Mouse (Mus musculus) stomach, postnatal 0 days (tissue): ENCODE measurements around the gene B230307C23Rik.

ENCODE experiments used
- CTCF ChIP-seq: IDR thresholded peaks from 2 replicates; pipeline ENCODE4 v1.5.1; 2016; ENCODE audit warnings: antibody characterized with exemption, low read depth, mild to moderate bottlenecking, moderate library complexity
- EP300 ChIP-seq: optimal IDR thresholded peaks from 2 replicates; pipeline ENCODE3; 2016; ENCODE audit warnings: antibody characterized with exemption

DNA sequence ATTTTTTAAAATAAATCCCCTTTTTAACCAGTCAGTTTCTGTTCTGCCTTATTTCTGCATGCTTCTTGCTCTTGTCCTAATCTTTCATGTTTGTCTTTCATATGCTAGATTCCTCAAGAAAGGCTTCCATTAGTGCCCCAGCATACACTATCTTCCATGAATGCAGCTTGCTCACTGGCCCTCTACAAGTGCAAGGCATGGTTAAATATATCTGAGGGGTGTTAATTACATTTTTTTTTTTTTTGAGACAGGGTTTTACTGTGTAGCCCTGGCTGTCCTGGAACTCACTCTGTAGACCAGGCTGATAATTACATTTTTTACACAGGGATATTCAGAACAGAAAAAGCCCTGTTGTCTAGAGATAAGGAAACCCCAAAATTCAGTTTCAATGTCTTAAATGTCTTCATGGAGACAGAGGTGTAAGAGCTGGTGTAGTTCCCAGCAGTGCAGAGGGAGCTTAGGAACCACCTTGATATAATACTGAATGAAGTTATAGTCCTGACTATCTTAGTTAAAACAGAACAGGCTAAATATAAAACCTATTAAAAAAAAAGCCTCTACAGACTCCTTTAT is 38.6 kb upstream of the B230307C23Rik start:
- TF ChIP-seq EP300: no peak
- TF ChIP-seq CTCF: no peak
